Mouse (Mus musculus) thymus, postnatal 4 days (tissue): Measurements from ENCODE around the gene Arhgef2.
A peak's percentile ranks its signal among the peaks of the same experiment; 100 is the strongest.

ENCODE experiments used
- DNase-seq: peaks from one replicate; pipeline ENCODE4 v3.0.0; 2021

The Arhgef2 gene

DNA sequence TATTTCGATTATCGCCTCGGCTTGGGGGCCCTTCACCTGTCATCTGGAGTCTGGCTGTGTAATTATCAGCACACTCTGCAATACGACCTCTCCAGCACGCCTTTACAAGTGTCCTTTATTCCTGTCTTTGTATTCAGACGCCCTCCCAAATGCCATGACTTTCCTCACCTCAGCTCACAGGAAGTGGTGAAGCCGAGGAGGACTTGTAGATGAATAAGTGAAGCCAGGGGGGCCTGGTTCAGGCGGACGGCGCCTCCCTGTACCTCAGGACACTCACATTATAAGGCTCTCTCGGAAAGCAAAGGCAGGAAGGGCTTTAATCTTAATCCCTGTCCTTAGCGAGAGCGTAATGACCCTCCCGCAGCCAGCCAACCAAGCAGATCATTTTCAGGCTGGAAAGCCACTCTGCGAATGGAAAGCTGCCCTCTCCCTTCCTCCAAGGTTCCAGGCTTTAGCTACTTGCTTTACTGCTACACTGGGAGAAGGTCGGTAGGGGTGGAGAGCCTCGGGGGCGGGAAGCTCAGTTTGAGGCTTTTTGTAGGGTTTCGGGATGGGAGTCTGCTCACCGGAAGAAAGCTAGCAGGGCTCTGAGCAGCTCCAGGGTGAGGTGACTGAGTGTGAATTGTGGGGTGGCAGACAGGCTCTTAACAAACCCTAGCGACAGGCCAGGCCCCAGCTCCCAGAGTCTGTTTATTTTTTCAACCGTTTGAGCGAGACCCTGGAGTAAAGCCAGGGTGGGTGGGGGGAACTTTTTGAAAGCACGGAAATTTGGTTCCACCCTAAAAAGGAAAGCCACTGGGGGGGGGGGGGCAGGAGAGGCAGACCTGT, 16.6 kb downstream of the Arhgef2 start:
- DNase-seq = peak; percentile 66

DNA sequence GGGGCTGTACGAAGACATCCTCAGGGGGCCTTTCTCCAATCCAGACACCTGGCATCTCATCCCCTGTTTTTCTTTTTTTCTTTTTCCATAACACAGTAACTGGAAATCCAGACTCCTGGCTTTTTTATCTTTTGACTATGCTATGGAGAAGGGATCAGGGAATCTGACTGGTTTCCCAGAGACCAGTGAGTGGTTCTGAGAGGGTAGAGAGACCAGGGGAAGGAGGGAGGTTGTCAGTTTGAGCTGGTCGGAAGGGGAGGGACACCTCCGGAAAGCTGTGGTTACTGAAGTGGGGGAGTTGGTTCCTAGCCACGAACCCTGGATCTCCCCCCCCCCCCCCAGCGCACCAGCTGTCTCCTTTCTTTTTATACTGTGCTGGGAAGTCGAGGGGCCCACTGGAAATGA, 17.2 kb downstream of the Arhgef2 start:
- DNase-seq = peak; percentile 49

DNA sequence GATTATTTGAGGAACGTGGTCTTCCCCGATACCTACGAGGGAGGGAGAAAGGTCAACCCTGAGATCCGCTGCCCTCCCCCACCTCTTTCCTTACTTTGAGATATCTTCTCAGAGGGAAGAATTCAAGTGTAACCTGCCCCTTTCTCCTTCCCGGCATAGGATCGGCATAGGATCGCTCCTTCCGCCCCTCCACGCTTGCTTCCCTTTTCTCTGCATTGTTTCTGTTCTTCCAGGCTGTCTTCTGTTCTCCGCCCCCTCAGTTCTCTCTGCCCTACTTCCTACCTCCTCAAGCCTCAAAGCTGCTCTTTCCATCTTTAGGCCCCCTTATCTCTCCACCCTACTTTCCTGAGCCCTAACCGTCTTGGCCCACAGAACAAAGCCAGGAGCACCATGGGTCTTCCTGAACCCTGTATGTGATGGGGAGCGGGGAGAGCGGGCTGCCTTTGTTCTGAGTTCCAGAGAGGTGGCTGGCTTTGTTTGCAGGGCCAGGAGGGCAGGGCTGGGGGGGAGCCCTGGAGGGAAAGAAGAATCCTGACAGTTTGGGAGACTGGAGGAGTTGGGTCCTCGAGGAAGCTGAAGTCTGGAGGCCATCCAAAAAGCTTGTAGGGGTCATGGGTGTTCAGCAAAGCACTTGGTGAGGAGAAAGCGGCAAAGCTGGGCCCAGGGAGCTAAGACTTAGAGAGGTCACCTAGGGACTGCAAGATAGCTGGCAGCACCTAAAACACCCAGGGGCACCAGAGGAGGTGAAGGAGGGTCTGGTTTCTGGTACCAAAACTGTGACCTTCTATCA, 17.8 kb downstream of the Arhgef2 start:
- peak; percentile 51 for DNase-seq

DNA sequence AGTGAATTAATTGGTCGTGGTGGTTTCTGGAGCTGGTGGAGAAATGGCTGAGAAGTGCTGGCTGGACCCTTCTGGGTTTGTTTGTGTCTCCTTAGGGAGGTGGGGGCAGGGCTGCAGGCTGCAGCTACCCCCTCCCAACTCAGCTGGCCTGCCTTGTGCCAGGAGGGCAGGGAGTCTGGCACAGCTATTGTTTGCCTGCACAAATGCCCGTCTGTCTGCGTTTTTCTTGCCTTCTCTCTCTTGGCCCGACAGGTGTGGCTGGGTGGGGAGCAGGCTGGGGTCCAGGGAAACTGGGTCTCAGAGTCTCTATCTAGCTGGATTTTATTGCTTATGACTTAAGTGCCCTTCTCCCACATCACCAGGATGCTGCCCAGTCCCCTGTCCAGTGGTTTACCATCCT, 18.6 kb downstream of the Arhgef2 start:
- DNase-seq = no peak

DNA sequence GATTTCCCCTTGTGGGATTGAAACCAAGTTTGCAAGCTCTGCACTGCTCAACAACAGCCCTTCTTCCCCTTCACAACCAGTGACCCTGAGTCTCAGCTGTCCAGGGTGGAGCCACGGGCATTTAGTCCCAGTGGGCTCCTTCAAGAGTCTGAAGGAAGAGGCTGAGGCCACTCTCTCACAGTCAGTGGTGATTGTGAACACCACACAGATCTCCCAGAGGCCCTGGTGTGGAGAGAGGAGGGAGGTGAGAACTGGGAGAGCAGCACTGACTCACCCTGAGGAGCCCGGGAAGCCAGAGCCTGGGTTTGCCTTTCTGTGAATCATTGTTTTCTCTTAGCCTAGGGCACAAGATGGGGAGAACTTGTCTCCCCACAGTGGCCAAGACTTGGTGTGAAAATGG, 19.2 kb downstream of the Arhgef2 start:
- no peak for DNase-seq

DNA sequence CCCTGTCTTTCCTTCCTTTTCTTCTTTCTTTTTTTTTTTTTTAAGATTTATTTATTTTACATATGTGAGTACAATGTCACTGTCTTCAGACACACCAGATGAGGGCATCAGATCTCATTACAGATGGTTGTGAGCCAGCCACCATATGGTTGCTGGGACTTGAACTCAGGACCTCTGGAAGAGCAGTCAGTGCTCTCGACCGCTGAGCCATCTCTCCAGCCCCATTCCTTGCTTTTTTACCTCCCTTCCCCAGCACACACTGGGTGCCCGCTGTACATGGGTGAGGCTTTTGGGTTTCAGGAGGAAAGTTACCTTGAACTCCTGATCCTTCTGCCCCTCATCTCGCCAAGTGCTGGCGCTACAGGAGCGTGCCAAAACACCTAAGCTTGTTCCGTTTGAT, 19.8 kb downstream of the Arhgef2 start:
- no peak for DNase-seq

DNA sequence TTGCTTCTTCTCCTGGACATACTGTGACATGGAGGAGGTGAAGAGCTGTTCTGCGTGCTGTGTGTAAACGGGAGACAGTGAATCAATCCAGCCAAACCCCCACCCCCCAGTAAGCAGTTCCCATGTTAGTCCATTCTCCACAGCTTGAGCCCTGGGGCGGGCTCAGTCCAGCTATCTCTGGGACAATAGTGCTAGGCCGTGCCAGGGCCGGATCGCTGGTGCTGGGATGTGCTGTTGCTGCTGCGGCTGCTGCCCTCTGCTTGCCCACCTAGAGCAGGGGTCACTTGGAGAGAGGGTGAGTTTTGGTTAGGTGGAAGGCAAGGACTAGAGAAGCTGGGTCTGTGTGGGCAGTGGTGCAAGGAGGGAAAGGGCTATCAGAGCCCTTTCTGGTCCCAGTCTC, 20.6 kb downstream of the Arhgef2 start:
- no peak for DNase-seq

DNA sequence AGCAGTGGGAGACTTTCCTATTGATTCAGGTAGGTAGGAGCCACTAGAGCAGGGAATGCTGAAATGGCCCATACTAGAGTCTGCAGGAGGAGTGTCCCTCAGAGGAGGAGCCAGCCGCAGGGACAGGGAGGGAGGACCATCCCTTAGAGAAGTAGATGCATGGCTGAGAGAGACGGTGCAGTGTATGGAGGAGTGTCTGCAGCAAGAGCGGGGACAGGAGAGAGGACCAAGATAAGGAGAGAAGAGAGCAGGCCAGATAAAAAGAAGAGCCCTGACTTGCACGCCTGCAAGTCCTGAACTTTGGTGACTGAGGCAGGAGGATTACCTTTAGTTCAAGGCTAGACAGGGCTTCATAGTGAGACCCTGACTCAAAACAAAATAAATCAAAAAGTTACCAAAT, 21.3 kb downstream of the Arhgef2 start:
- no peak for DNase-seq

DNA sequence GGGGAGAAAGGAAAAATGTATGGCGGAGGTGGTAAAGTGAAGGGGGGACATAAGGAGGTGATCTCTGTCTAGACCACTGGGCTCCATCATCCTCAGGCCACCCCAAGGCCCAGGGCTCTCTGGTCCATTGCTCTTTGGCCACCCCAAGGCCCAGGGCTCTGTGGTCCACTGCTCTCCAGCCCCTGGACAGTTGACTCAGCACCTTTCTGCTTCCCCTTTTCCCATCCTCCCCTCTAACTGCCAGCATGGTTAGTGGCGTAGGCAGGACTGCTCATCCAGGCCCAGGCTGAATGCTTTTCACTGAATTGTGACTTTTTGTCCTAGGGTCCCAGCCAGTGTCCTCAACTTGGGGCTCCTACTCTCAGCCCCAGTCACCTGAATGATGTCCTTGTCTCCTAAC, 21.8 kb downstream of the Arhgef2 start:
- DNase-seq = no peak

DNA sequence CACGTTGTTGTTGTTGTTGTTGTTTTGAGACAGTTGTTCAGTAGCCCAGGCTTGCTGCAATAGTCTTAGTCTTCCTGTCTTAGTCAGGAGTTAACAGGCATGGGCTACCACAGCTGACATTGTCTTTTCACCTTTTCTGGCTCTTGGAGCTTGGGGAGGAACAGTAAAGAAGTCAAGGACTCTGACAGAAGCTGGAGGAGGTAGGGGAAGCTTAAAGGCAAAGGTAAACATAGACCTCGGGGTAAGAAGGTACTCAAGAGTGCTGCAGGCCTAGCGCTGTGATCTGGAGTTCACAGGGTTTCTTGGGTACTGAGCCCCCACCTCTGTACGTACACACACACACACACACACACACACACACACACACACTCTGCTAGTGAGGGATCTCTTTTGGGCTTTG, 23.0 kb downstream of the Arhgef2 start:
- DNase-seq = no peak

DNA sequence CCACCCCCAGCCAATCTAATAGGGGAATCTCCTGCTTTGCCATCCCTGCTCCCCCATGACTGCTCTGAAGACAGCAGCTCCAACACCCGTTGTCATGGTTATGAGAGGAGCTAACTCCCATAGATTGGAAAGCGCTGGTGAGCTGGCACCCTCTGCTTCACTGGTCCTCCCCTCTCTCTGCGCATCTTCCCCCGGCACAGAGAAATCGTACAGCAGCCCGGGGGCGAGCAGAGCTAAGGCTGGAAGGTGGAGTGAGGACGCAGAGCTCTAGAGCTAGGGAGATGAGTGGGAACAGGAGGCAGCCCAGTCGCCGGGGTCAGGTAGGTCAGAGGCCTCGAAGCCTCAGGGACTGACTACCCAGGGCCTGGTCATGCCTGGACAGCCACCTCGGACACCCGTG, 23.5 kb downstream of the Arhgef2 start:
- no peak for DNase-seq

DNA sequence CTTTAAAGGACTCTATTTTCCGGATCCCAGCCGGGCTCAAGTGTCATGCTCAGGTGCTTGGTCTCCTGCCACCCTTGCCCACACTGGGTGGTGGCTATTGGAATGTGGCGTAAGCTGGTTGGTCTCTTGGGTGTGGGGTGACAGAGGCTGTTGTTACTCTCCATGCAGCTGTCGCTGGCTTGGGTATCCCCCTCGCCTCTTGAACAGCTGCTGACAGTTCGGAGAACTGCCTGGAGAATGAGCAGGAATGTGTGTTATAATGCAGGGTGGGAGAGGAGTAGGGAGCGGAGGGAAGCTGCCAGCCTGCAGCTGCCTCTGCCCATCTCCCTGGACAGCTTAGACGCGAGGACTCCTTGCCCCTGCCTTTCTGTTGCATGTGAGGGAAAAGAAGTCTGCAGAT, 24.3 kb downstream of the Arhgef2 start:
- no peak for DNase-seq

DNA sequence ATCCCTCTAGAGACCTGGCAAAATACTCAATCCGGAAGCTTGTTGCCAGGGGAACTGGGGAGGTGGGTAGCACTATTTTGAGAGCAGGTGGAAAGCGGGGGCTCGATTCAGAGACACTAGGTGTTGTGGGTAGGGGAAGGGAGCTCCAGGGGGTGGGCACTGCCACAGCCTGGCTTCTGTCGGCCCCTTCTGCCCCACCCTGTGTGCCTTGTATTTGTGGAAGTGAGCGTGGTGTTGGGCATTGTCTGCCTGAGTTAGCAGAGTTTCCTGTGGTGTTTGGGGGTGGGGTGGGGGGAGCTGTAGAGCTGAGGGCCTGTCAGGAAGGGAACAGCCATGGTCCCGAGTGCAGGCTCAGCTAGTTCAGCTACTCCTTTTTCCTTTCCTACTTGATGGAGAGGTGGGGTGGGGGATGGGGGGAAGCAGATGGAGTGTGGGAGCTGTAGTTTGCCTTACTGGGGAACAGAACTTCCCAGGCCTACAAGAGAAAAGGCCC, 25.1 kb downstream of the Arhgef2 start:
- DNase-seq = no peak

DNA sequence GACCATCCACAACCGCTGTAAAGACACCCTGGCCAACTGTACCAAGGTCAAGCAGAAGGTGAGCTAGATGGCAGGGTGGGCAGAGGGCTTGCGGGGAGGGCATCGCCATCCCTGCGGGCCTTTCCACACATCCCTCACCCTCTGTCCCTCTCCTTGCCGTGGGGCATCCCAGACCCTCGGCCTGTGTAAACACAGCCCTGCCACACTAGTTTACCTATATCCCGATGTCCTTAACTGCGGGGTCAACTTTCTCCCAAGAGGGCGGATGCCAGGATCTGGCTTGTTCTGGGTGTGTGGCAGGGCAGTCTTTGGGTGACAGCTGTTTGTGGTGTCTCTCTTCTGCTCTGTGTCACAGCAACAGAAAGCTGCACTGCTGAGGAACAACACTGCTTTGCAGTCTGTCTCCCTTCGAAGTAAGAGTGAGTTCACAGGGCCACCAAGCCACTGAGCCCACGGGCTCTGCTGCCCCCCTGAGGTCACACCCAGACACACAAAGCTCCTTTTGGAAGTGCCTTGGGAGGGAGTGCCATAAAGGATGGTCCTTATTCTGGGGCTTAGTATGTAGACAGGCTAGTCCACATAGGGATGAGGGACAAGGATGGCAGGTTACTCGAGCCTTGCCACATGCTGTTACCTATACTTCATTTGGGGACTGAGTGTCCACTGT, 26.3 kb downstream of the Arhgef2 start:
- peak; percentile 48 for DNase-seq

DNA sequence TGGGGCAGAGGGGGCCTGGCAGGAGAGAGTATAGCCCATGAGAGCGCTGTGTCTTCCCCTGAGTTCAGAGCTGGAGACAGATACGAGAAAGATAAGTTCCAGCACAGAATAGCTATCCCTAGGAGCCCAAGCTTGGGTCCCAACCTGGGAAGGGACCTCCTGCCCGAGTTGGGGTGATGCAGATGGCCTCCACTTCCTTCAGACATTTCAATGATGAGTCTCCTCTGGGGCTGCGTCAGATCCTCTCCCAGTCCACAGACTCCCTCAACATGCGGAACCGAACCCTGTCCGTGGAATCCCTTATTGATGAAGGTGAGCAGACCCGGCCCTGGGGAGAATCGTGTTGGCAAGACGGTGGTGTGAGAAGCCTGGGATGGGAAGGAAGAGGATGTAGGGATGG, 27.3 kb downstream of the Arhgef2 start:
- DNase-seq = no peak

DNA sequence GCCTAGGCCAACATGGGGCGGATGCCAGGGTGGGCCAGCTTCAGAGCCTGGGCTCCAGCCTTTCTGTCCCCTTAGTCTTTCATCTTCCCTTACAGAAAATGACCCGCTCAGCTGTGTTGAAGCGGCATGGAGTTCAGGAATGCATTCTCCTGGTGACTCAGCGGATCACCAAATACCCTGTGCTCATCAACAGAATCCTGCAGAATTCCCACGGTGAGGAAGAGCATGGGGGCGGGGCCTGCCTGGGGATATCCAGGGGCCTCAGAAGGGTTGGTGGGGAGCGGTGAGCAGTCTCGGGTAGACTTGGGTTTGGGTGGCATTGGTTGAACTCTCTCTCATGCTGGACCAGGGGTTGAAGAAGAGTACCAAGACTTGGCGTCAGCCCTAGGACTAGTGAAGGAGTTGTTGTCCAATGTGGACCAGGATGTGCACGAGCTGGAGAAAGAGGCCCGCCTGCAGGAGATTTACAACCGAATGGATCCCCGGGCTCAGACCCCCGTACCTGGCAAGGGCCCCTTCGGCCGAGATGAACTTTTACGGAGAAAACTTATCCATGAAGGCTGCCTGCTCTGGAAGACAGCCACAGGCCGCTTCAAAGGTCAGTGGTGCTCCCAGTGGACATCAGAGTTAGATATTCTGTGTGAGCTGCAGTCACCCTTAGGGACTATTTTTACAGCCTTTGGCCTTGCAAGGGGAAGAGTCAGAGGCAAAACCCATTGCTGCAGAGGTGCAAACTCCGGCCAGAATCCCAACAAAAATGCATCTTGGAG, 29.9 kb downstream of the Arhgef2 start:
- DNase-seq = no peak

DNA sequence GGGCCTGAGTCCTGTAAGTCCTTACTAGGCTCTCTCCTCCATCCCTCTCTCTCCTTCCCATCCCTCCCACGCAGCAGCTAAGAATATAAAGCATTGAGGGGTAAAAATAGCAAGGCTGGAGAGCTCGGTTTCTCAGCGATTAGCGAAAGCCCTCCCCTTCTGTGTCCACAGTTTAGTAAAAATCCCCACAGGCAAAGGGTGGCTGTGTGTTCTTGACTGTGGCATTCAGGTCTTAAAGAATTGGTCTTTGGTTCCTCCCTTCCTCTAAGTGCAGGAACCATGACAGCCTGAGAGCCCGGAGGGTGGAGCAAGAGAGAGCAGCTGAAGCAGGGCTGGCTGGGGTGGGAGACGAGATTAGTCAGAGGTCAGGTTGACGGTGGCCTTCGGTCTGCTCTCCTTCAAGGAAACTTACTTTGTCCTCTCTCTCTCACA, 30.8 kb downstream of the Arhgef2 start:
- DNase-seq = no peak

DNA sequence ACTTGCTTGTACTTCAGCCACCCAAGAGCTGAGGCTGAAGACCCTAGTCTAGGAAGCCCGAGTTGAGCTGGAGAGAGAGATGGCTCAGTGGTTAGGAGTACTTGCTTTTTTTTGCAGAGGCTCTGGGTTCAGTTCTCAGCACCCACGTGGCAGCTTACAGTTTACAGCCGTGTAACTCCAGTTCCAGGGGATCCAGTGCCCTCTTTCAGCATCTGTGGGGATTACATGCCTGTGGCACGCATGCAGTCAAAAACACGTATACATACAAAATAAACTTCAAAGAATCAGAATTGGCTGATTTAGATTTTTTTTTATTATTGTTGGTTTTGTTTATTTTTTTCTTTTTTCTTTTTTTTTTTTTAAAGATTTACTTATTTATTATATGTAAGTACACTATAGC, 31.4 kb downstream of the Arhgef2 start:
- no peak for DNase-seq

DNA sequence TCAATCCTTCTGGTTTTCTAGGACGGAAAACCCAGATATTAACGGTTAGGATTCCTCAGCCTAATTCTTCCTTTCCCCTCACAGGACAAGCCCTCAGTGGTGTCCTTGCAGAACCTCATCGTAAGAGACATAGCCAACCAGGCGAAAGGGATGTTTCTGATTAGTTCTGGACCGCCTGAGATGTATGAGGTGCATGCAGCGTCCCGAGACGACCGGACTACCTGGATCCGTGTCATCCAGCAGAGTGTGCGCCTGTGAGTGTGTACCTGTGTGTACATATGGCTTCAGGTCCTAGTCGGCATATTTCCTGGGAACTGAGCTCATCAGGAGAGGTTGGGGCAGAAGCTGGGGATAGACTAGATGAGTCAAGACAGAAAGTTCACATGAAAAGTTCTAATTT, 33.5 kb downstream of the Arhgef2 start:
- no peak for DNase-seq

DNA sequence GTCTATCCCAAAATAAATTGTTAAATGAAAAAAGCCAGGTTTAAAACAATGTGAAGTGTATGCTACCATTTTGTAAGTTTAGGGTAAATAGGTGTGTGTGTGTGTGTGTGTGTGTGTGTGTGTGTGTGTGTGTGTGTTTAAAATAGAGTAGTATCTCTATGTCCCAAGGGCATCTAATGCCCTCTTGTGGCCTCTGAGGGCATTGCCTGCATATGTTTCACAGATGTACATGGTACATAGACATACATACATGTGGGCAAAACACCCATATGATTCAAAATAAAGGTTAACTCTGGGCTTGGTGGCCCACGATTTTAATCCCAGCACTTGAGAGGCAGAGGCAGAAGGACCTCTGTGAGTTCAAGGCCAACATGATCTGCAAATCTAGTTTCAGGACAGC, 34.9 kb downstream of the Arhgef2 start:
- DNase-seq = peak; percentile 86

DNA sequence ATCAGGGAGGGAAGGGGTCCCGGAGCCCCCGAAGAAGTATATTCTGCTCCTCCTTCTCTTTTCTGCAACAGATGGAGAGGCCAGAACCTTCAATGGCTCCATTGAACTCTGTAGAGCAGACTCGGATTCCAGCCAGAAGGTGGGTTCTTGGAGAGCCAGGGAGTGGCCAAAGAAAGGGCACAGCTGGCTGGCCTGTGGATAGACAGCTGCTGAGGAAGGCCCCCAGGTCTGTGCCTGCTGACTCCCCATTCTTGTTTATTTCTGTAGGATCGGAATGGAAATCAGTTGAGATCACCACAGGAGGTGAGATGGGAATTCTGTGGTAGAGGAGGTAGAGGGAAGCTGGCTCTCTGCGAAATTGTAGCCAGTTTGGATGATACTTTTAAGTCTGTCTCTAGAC, 37.3 kb downstream of the Arhgef2 start:
- DNase-seq = no peak

DNA sequence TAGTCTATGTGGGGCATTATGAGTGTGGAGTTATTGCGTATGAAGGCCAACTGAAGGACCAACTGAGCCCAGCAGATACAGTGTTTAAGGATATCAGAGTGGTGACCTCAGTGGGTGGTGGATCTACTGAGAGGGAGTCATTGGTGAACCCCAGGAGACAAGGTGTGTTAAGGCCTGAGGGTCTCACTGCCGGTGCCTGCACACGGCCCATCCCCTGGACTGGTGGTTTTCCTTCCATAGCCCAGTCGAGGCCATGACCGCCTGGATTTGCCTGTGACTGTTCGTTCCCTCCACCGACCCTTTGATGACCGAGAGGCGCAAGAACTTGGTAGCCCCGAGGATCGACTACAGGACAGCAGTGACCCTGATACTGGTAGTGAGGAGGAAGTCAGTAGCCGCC, 40.2 kb downstream of the Arhgef2 start:
- no peak for DNase-seq
